Mouse (Mus musculus): ENCODE measurements around the gene Mab21l3. TPM values are rescaled to one million over a fixed set of nuclear protein-coding genes. Genes with fewer than 3 reads are reported as not detected.

Gene Mab21l3
- polyA plus RNA-seq, 1 experiment from 2014 or later: 1.0 TPM

DNA sequence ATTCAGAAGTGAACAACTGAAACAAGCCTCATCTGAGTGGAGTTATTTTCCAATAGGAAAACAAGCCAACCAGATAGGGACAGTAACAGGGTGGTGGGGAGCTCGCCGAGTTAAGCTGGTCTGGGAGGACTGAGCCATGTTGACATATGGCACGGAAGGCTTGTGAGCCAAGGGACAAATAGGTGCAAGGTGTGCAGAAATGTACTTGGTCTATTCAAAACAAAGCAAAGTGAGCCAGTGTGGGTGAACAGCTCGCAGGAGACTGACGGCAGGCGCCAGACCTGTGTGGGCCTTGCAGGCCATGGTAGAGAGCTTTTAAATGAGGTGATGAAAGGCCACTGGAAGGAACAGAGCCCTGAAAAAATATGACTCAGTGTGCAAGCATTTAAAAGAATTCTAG lies 41.1 kb downstream of the Mab21l3 start:
- Histone ChIP-seq H3K4me3 (no peak overlapping the region), H3K27ac (no peak overlapping the region), H3K4me1 (peaks cover 43% of the 10 kb centered on the region), H3K27me3 (ENCODE audit: low read depth, poor library complexity, severe bottlenecking) (no peaks in the 10 kb centered on the region), H3K36me3 (no peaks in the 10 kb centered on the region), H3K9me3 (replicated peaks) (no peaks in the 10 kb centered on the region)
- no peak for DNase-seq (ENCODE audit: low spot score)
- 90% methylated on average over 6 of the region's 6 CpGs for WGBS

GRCm38 (mm10) chr3:101806941-101807340 lies 41.8 kb downstream of the Mab21l3 start:
- WGBS: 62% methylated on average over 4 of the region's 4 CpGs
- Histone ChIP-seq H3K36me3 (no peaks in the 10 kb centered on the region), H3K27me3 (ENCODE audit: low read depth, poor library complexity, severe bottlenecking) (no peaks in the 10 kb centered on the region), H3K4me3 (no peak overlapping the region), H3K27ac (0 out of 2 replicates have a peak overlapping the region, but pooled peaks have one; percentile 75), H3K9me3 (replicated peaks) (no peaks in the 10 kb centered on the region), H3K4me1 (peaks cover 43% of the 10 kb centered on the region)
- DNase-seq (ENCODE audit: low spot score): no peak

GRCm38 (mm10) chr3:101806149-101806548 lies 42.6 kb downstream of the Mab21l3 start:
- Histone ChIP-seq H3K4me1 (peaks cover 51% of the 10 kb centered on the region), H3K27me3 (ENCODE audit: low read depth, poor library complexity, severe bottlenecking) (no peaks in the 10 kb centered on the region), H3K9me3 (replicated peaks) (no peaks in the 10 kb centered on the region), H3K27ac (peak overlapping the region; percentile 75), H3K4me3 (peak overlapping the region; percentile 23; the same call in 1 of the 2 replicates), H3K36me3 (no peaks in the 10 kb centered on the region)
- 7% methylated on average over 16 of the region's 16 CpGs for WGBS
- peak; percentile 93 for DNase-seq (ENCODE audit: low spot score)

GRCm38 (mm10) chr3:101805562-101806004 lies 43.2 kb downstream of the Mab21l3 start:
- H3K27ac ChIP-seq: peak overlapping the region; percentile 3
- no peaks in the 10 kb centered on the region for H3K36me3 ChIP-seq
- H3K4me1 ChIP-seq: peaks cover 56% of the 10 kb centered on the region
- H3K4me3 ChIP-seq: peak overlapping the region; percentile 26; the same call in 1 of the 2 replicates
- peak; percentile 47 for DNase-seq (ENCODE audit: low spot score)
- WGBS: 7% methylated on average over 13 of the region's 13 CpGs
- no peaks in the 10 kb centered on the region for H3K27me3 ChIP-seq (ENCODE audit: low read depth, poor library complexity, severe bottlenecking)
- H3K9me3 ChIP-seq (replicated peaks): no peaks in the 10 kb centered on the region

GRCm38 (mm10) chr3:101804971-101805561 lies 43.7 kb downstream of the Mab21l3 start:
- Histone ChIP-seq H3K27me3 (ENCODE audit: low read depth, poor library complexity, severe bottlenecking) (no peaks in the 10 kb centered on the region), H3K27ac (peak overlapping the region; percentile 3), H3K36me3 (no peaks in the 10 kb centered on the region), H3K4me3 (peak overlapping the region; percentile 26; the same call in 1 of the 2 replicates), H3K4me1 (peaks cover 61% of the 10 kb centered on the region), H3K9me3 (replicated peaks) (no peaks in the 10 kb centered on the region)
- WGBS: 63% methylated on average over 11 of the region's 11 CpGs
- no peak for DNase-seq (ENCODE audit: low spot score)

DNA sequence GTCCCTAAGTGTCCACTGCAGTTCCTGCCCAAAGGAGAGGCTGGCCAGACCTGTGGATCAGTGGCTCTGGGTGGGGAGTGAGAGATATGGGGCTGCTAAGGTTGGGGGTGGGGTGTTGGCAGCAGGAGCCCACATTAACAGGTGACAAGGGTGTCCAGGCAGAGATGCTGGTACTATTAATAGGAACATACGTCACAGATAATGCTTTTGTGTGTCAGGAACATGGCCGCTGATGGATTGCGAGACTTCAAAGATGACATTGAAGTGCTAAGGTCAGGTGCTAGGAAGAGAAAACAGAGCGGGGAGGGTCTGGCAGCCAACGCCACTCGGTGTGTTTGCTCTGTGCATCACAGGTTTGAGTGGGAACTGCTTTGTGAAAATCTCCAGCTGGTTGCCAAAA lies 44.4 kb downstream of the Mab21l3 start:
- H3K27ac ChIP-seq: 0 out of 2 replicates have a peak overlapping the region, but pooled peaks have one; percentile 3
- WGBS: 35% methylated on average over 6 of the region's 6 CpGs
- no peak overlapping the region for H3K4me3 ChIP-seq
- DNase-seq (ENCODE audit: low spot score): no peak
- no peaks in the 10 kb centered on the region for H3K27me3 ChIP-seq (ENCODE audit: low read depth, poor library complexity, severe bottlenecking)
- no peaks in the 10 kb centered on the region for H3K9me3 ChIP-seq (replicated peaks)
- peaks cover 67% of the 10 kb centered on the region for H3K4me1 ChIP-seq
- no peaks in the 10 kb centered on the region for H3K36me3 ChIP-seq

- H3K4me3 ChIP-seq: no peak overlapping the region
- no peaks in the 10 kb centered on the region for H3K27me3 ChIP-seq (ENCODE audit: low read depth, poor library complexity, severe bottlenecking)
- H3K36me3 ChIP-seq: no peaks in the 10 kb centered on the region
- peaks cover 72% of the 10 kb centered on the region for H3K4me1 ChIP-seq
- DNase-seq (ENCODE audit: low spot score): no peak
- H3K9me3 ChIP-seq (replicated peaks): no peaks in the 10 kb centered on the region
- 76% methylated on average over 6 of the region's 6 CpGs for WGBS
- no peak overlapping the region for H3K27ac ChIP-seq
Observed at GRCm38 (mm10) chr3:101803764-101804163, 45.0 kb downstream of the Mab21l3 start.

DNA sequence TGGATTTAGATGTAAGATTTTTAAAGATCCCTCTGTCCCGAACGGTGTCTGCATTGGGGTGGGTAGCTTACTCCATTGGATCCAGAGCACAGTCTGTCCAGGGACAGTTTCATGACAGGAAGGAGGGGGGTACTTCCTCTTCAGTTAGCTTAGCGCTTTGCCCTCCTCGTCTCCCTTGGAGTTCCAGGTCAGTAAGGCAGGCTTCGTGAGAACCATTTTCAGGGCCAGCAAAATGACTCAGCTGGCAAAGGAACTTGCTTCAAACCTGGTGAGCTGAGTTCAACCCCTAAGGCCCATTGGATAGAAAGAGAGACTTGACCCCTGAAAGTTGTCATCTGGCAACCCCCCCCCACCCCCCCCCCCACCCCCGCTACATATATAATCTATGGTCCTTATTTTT lies 46.0 kb downstream of the Mab21l3 start:
- peaks cover 75% of the 10 kb centered on the region for H3K4me1 ChIP-seq
- H3K9me3 ChIP-seq (replicated peaks): no peaks in the 10 kb centered on the region
- DNase-seq (ENCODE audit: low spot score): no peak

GRCm38 (mm10) chr3:101800596-101801018 lies 48.2 kb downstream of the Mab21l3 start:
- Histone ChIP-seq H3K4me1 (peaks cover 61% of the 10 kb centered on the region), H3K36me3 (no peaks in the 10 kb centered on the region), H3K27me3 (ENCODE audit: low read depth, poor library complexity, severe bottlenecking) (peaks cover 4% of the 10 kb centered on the region), H3K4me3 (no peak overlapping the region), H3K9me3 (replicated peaks) (no peaks in the 10 kb centered on the region), H3K27ac (peak overlapping the region; percentile 25; the same call in 1 of the 2 replicates)
- DNase-seq (ENCODE audit: low spot score): no peak
- WGBS: 50% methylated on average over 11 of the region's 11 CpGs

More for the DNA sequence above, 46.0 kb downstream of the Mab21l3 start:
- Histone ChIP-seq H3K27ac (no peak overlapping the region), H3K36me3 (no peaks in the 10 kb centered on the region), H3K27me3 (ENCODE audit: low read depth, poor library complexity, severe bottlenecking) (no peaks in the 10 kb centered on the region), H3K4me3 (no peak overlapping the region)
- WGBS: 86% methylated on average over 6 of the region's 6 CpGs

- Histone ChIP-seq H3K4me1 (peaks cover 55% of the 10 kb centered on the region), H3K9me3 (replicated peaks) (no peaks in the 10 kb centered on the region), H3K4me3 (no peak overlapping the region), H3K27me3 (ENCODE audit: low read depth, poor library complexity, severe bottlenecking) (peaks cover 4% of the 10 kb centered on the region), H3K36me3 (no peaks in the 10 kb centered on the region), H3K27ac (peak overlapping the region; percentile 25; the same call in 1 of the 2 replicates)
- no peak for DNase-seq (ENCODE audit: low spot score)
- WGBS: 67% methylated on average over 14 of the region's 14 CpGs
Observed at GRCm38 (mm10) chr3:101799852-101800595, 48.7 kb downstream of the Mab21l3 start.

- DNase-seq (ENCODE audit: low spot score): no peak
- Histone ChIP-seq H3K27me3 (ENCODE audit: low read depth, poor library complexity, severe bottlenecking) (peaks cover 4% of the 10 kb centered on the region), H3K36me3 (no peaks in the 10 kb centered on the region), H3K4me1 (peaks cover 42% of the 10 kb centered on the region), H3K4me3 (no peak overlapping the region), H3K9me3 (replicated peaks) (no peaks in the 10 kb centered on the region), H3K27ac (peak overlapping the region; percentile 42; the same call in 1 of the 2 replicates)
- WGBS: 86% methylated on average over 15 of the region's 15 CpGs
Observed at GRCm38 (mm10) chr3:101797830-101798709, 50.7 kb downstream of the Mab21l3 start.

- WGBS: 50% methylated on average over 7 of the region's 7 CpGs
- no peak for DNase-seq (ENCODE audit: low spot score)
- no peaks in the 10 kb centered on the region for H3K36me3 ChIP-seq
- H3K27me3 ChIP-seq (ENCODE audit: low read depth, poor library complexity, severe bottlenecking): peaks cover 4% of the 10 kb centered on the region
- peaks cover 33% of the 10 kb centered on the region for H3K4me1 ChIP-seq
- no peak overlapping the region for H3K4me3 ChIP-seq
- H3K27ac ChIP-seq: no peak overlapping the region
- H3K9me3 ChIP-seq (replicated peaks): no peaks in the 10 kb centered on the region
Observed at GRCm38 (mm10) chr3:101796212-101796611, 52.5 kb downstream of the Mab21l3 start.
